Mouse (Mus musculus): ENCODE measurements around the gene Slc5a4b. TPM values are rescaled to one million over a fixed set of nuclear protein-coding genes. Genes with fewer than 3 reads are reported as not detected.

The Slc5a4b gene
- polyA plus RNA-seq (2016; fragmentation: Nextera tagmentation; extraction: Ambion mirVana): not detected in 2 replicates

GRCm38 (mm10) chr10:76110861-76111260, at the start of gene Slc5a4b:
Slc5a4b (minus strand) TSS chr10:76110961.
- Histone ChIP-seq H3K36me3 (no peaks in the 10 kb centered on the region), H3K27me3 (replicated peaks) (no peaks in the 10 kb centered on the region), H3K4me1 (replicated peaks) (no peaks in the 10 kb centered on the region), H3K4me2 (no peak within 1 kb of the TSS), H3K9ac (no peak within 1 kb of the TSS), H3K9me3 (replicated peaks) (0 out of 2 replicates have a peak, but pooled peaks cover 5% of the 10 kb centered on the region), H3K4me3 (no peak within 1 kb of the TSS), H3K27ac (ENCODE audit: poor library complexity, severe bottlenecking) (no peak within 1 kb of the TSS)
- WGBS: 83% methylated on average over 4 of the region's 4 CpGs
- no peak for ATAC-seq (ENCODE audit: insufficient number of reproducible peaks, low FRiP score)

DNA sequence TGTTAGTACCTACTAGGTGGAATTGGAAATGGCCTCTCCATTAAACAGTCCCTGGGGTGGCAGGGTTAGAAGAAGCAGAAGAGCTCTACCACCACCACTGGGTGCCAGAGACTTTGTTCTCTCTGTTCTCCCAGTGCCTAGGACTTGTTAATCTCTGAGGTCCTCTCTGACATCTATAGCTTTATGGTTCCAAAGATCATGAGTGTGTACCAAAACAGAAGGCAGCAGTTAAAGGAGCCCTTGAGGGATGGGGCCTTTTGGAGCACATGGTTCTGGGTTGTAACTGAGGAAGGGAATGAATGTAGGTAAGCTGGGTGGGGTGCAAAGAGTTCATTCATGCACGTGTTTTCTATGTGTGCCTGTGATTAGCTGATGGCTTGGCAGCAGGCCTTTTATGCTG, 47.2 kb upstream of the Slc5a4b start:
- no peaks in the 10 kb centered on the region for H3K9me3 ChIP-seq (replicated peaks)
- H3K36me3 ChIP-seq: no peaks in the 10 kb centered on the region
- H3K4me3 ChIP-seq: no peak overlapping the region
- H3K4me1 ChIP-seq (replicated peaks): no peaks in the 10 kb centered on the region
- H3K4me2 ChIP-seq: no peak overlapping the region
- no peak overlapping the region for H3K9ac ChIP-seq
- H3K27me3 ChIP-seq (replicated peaks): no peaks in the 10 kb centered on the region
- no peak overlapping the region for H3K27ac ChIP-seq (ENCODE audit: poor library complexity, severe bottlenecking)
- no peak for ATAC-seq (ENCODE audit: insufficient number of reproducible peaks, low FRiP score)
- WGBS: 70% methylated on average over 1 of the region's 1 CpGs

- Histone ChIP-seq H3K27me3 (replicated peaks) (no peaks in the 10 kb centered on the region), H3K36me3 (no peaks in the 10 kb centered on the region), H3K4me2 (no peak overlapping the region), H3K9ac (no peak overlapping the region), H3K4me1 (replicated peaks) (no peaks in the 10 kb centered on the region), H3K9me3 (replicated peaks) (no peaks in the 10 kb centered on the region), H3K27ac (ENCODE audit: poor library complexity, severe bottlenecking) (no peak overlapping the region), H3K4me3 (no peak overlapping the region)
- ATAC-seq (ENCODE audit: insufficient number of reproducible peaks, low FRiP score): no peak
- WGBS: 73% methylated on average over 5 of the region's 5 CpGs
Observed at GRCm38 (mm10) chr10:76157528-76157927, 46.8 kb upstream of the Slc5a4b start.

DNA sequence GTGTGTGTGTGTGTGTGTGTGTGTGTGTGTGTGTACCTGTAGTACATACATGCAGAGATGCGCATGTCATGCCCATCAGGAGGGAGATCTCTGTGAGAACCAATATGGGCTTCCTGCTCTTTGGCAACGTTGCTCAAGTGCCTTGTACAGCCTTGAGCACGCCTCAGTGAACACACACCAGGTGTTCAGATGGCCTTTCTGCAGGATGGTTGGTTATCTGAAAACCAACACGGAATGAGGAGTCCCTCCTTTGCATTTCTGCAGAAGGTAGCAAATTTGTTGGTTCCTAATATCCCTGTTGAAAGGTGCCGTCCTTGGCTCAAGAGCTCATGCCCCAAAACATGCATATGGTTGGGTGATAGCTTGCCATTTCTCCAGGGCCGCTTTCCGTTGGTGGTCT, 45.1 kb upstream of the Slc5a4b start:
- no peaks in the 10 kb centered on the region for H3K27me3 ChIP-seq (replicated peaks)
- no peak for ATAC-seq (ENCODE audit: insufficient number of reproducible peaks, low FRiP score)
- 76% methylated on average over 7 of the region's 7 CpGs for WGBS

GRCm38 (mm10) chr10:76147278-76147677, 36.5 kb upstream of the Slc5a4b start, which contains the start of gene Slc5a4a:
Slc5a4a (plus strand) TSS chr10:76147451.
- ATAC-seq (ENCODE audit: insufficient number of reproducible peaks, low FRiP score): no peak
- Histone ChIP-seq H3K4me2 (no peak within 1 kb of the TSS), H3K36me3 (no peaks in the 10 kb centered on the region), H3K27ac (ENCODE audit: poor library complexity, severe bottlenecking) (no peak within 1 kb of the TSS), H3K4me3 (no peak within 1 kb of the TSS), H3K4me1 (replicated peaks) (no peaks in the 10 kb centered on the region), H3K9ac (no peak within 1 kb of the TSS), H3K27me3 (replicated peaks) (peaks cover 16% of the 10 kb centered on the region; the same call in 1 of the 2 replicates), H3K9me3 (replicated peaks) (no peaks in the 10 kb centered on the region)
- WGBS: 83% methylated on average over 5 of the region's 5 CpGs

More for the DNA sequence above, 45.1 kb upstream of the Slc5a4b start:
- no peaks in the 10 kb centered on the region for H3K9me3 ChIP-seq (replicated peaks)
- H3K36me3 ChIP-seq: no peaks in the 10 kb centered on the region
- no peak overlapping the region for H3K27ac ChIP-seq (ENCODE audit: poor library complexity, severe bottlenecking)
- H3K4me2 ChIP-seq: no peak overlapping the region
- H3K4me3 ChIP-seq: no peak overlapping the region
- H3K9ac ChIP-seq: no peak overlapping the region
- H3K4me1 ChIP-seq (replicated peaks): no peaks in the 10 kb centered on the region

GRCm38 (mm10) chr10:76146846-76147245, 36.1 kb upstream of the Slc5a4b start:
- no peak overlapping the region for H3K27ac ChIP-seq (ENCODE audit: poor library complexity, severe bottlenecking)
- H3K4me3 ChIP-seq: no peak overlapping the region
- H3K27me3 ChIP-seq (replicated peaks): peaks cover 16% of the 10 kb centered on the region; the same call in 1 of the 2 replicates
- H3K36me3 ChIP-seq: no peaks in the 10 kb centered on the region
- no peaks in the 10 kb centered on the region for H3K9me3 ChIP-seq (replicated peaks)
- WGBS: 58% methylated on average over 8 of the region's 8 CpGs
- ATAC-seq (ENCODE audit: insufficient number of reproducible peaks, low FRiP score): no peak
- no peak overlapping the region for H3K4me2 ChIP-seq
- no peaks in the 10 kb centered on the region for H3K4me1 ChIP-seq (replicated peaks)
- H3K9ac ChIP-seq: no peak overlapping the region

DNA sequence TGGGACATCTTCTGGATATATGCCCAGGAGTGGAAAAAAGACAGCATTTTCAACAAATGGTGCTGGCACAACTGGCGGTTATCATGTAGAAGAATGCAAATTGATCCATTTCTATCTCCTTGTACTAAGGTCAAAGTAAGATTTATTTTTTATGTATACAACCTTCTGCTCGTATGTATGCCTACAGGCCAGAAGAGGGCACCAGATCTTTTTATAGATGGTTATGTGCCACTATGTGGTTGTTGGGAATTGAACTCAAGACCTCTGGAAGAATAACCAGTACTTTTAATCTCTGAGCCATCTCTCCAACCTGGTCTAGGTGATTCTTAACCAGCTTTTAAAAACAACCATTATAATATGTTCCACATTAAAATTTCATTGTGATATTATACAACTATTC, 25.6 kb upstream of the Slc5a4b start:
- Histone ChIP-seq H3K9ac (no peak overlapping the region), H3K27ac (ENCODE audit: poor library complexity, severe bottlenecking) (no peak overlapping the region), H3K9me3 (replicated peaks) (no peaks in the 10 kb centered on the region), H3K4me1 (replicated peaks) (no peaks in the 10 kb centered on the region), H3K4me3 (no peak overlapping the region), H3K4me2 (no peak overlapping the region), H3K27me3 (replicated peaks) (no peaks in the 10 kb centered on the region), H3K36me3 (no peaks in the 10 kb centered on the region)
- no peak for ATAC-seq (ENCODE audit: insufficient number of reproducible peaks, low FRiP score)
- WGBS: 64% methylated on average over 2 of the region's 2 CpGs

GRCm38 (mm10) chr10:76132506-76132905, 21.7 kb upstream of the Slc5a4b start:
- no peak overlapping the region for H3K4me3 ChIP-seq
- ATAC-seq (ENCODE audit: insufficient number of reproducible peaks, low FRiP score): no peak
- H3K27ac ChIP-seq (ENCODE audit: poor library complexity, severe bottlenecking): no peak overlapping the region
- H3K36me3 ChIP-seq: no peaks in the 10 kb centered on the region
- WGBS: 66% methylated on average over 4 of the region's 4 CpGs
- no peaks in the 10 kb centered on the region for H3K4me1 ChIP-seq (replicated peaks)
- H3K27me3 ChIP-seq (replicated peaks): no peaks in the 10 kb centered on the region
- no peak overlapping the region for H3K4me2 ChIP-seq
- no peaks in the 10 kb centered on the region for H3K9me3 ChIP-seq (replicated peaks)
- H3K9ac ChIP-seq: no peak overlapping the region

- 47% methylated on average over 5 of the region's 5 CpGs for WGBS
- Histone ChIP-seq H3K9ac (no peak overlapping the region), H3K36me3 (no peaks in the 10 kb centered on the region), H3K27me3 (replicated peaks) (no peaks in the 10 kb centered on the region), H3K4me3 (no peak overlapping the region), H3K9me3 (replicated peaks) (no peaks in the 10 kb centered on the region), H3K27ac (ENCODE audit: poor library complexity, severe bottlenecking) (no peak overlapping the region), H3K4me1 (replicated peaks) (peaks cover 8% of the 10 kb centered on the region; the same call in 1 of the 2 replicates), H3K4me2 (no peak overlapping the region)
- ATAC-seq (ENCODE audit: insufficient number of reproducible peaks, low FRiP score): no peak
Observed at GRCm38 (mm10) chr10:76121495-76121894, 10.7 kb upstream of the Slc5a4b start.

DNA sequence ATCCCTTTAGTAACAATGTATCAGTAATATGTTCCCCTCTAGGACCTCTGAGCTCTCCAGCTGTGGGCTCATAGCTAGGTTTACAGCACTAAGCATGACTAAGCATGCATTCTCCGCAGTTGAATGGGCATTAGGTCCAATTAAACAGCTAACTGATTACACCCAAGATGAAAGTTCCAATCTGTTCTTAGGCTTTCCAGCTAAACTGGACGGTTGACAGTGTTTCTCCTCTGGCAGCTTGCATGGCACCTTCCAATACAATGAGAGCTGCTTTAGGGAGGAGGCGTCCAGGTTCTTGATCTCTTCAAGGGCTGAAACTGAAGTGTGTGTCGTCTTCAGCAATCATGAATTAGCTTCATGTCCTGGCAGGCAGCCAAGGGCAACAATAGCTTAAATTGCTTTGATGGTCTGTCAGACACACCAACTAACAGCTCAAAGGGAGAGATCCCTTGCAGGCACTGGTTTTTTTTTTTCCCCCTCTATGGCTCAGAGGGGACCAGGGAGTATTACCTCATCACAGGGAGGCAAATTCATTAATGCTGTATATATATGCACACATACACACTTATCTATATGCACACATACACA, 9.5 kb upstream of the Slc5a4b start:
- Histone ChIP-seq H3K4me3 (no peak overlapping the region), H3K27ac (ENCODE audit: poor library complexity, severe bottlenecking) (no peak overlapping the region), H3K36me3 (no peaks in the 10 kb centered on the region), H3K9ac (no peak overlapping the region), H3K27me3 (replicated peaks) (no peaks in the 10 kb centered on the region), H3K9me3 (replicated peaks) (no peaks in the 10 kb centered on the region), H3K4me1 (replicated peaks) (peaks cover 8% of the 10 kb centered on the region; the same call in 1 of the 2 replicates), H3K4me2 (no peak overlapping the region)
- ATAC-seq (ENCODE audit: insufficient number of reproducible peaks, low FRiP score): no peak
- 32% methylated on average over 4 of the region's 4 CpGs for WGBS

GRCm38 (mm10) chr10:76118741-76119140, 8.0 kb upstream of the Slc5a4b start:
- WGBS: 15% methylated on average over 1 of the region's 1 CpGs
- peaks cover 8% of the 10 kb centered on the region; the same call in 1 of the 2 replicates for H3K4me1 ChIP-seq (replicated peaks)
- ATAC-seq (ENCODE audit: insufficient number of reproducible peaks, low FRiP score): no peak

GRCm38 (mm10) chr10:76117966-76118365, 7.2 kb upstream of the Slc5a4b start:
- H3K4me3 ChIP-seq: no peak overlapping the region
- H3K9ac ChIP-seq: no peak overlapping the region
- H3K36me3 ChIP-seq: no peaks in the 10 kb centered on the region
- H3K9me3 ChIP-seq (replicated peaks): 0 out of 2 replicates have a peak, but pooled peaks cover 5% of the 10 kb centered on the region
- no peak overlapping the region for H3K4me2 ChIP-seq
- 30% methylated on average over 5 of the region's 5 CpGs for WGBS
- peaks cover 8% of the 10 kb centered on the region; the same call in 1 of the 2 replicates for H3K4me1 ChIP-seq (replicated peaks)
- no peak overlapping the region for H3K27ac ChIP-seq (ENCODE audit: poor library complexity, severe bottlenecking)
- ATAC-seq (ENCODE audit: insufficient number of reproducible peaks, low FRiP score): peak; percentile 31; the same call in 1 of the 2 replicates
- no peaks in the 10 kb centered on the region for H3K27me3 ChIP-seq (replicated peaks)

More at GRCm38 (mm10) chr10:76118741-76119140, 8.0 kb upstream of the Slc5a4b start:
- Histone ChIP-seq H3K36me3 (no peaks in the 10 kb centered on the region), H3K9ac (no peak overlapping the region), H3K27me3 (replicated peaks) (no peaks in the 10 kb centered on the region), H3K4me2 (no peak overlapping the region), H3K27ac (ENCODE audit: poor library complexity, severe bottlenecking) (no peak overlapping the region), H3K9me3 (replicated peaks) (0 out of 2 replicates have a peak, but pooled peaks cover 5% of the 10 kb centered on the region), H3K4me3 (no peak overlapping the region)
